Mouse (Mus musculus) limb, embryonic 15.5 days (tissue): Measurements from ENCODE around the gene Bglap2. TPM values are rescaled to one million over a fixed set of nuclear protein-coding genes. Genes with fewer than 3 reads are reported as not detected.

ENCODE experiments used
- ATAC-seq: fragments of 200-750 bp; cut with Nextera tagmentation; 2 replicates; pipeline ENCODE4 v1.8.0; 2017; ENCODE audit warnings: low read depth, moderate TSS enrichment; ENCODE audit not compliant: insufficient number of reproducible peaks, low FRiP score, low TSS enrichment
- H3K27ac ChIP-seq: fragments of 300-500 bp; sonication (generic); 2 replicates; pipeline ENCODE4 v1.5.1; 2015; ENCODE audit warnings: moderate library complexity, mild to moderate bottlenecking, inconsistent platforms
- H3K27me3 ChIP-seq: fragments of 300-500 bp; sonication (generic); 2 replicates; pipeline ENCODE4 v1.6.1; 2015; ENCODE audit warnings: inconsistent platforms
- H3K36me3 ChIP-seq: fragments of 300-500 bp; sonication (generic); 2 replicates; pipeline ENCODE4 v1.6.1; 2015; ENCODE audit warnings: inconsistent platforms
- H3K4me1 ChIP-seq: fragments of 300-500 bp; sonication (generic); 2 replicates; pipeline ENCODE4 v1.6.1; 2015; ENCODE audit warnings: inconsistent platforms
- H3K4me2 ChIP-seq: fragments of 300-500 bp; sonication (generic); 2 replicates; pipeline ENCODE4 v1.6.1; 2015; ENCODE audit warnings: mild to moderate bottlenecking, inconsistent platforms
- H3K4me3 ChIP-seq: fragments of 300-500 bp; sonication (generic); 2 replicates; pipeline ENCODE4 v1.5.1; 2015; ENCODE audit warnings: mild to moderate bottlenecking, inconsistent platforms
- H3K9ac ChIP-seq: fragments of 300-500 bp; sonication (generic); 2 replicates; pipeline ENCODE4 v1.6.1; 2015; ENCODE audit warnings: inconsistent platforms
- H3K9me3 ChIP-seq: fragments of 300-500 bp; sonication (generic); 2 replicates; pipeline ENCODE4 v1.6.1; 2016; ENCODE audit warnings: inconsistent platforms
- WGBS: fragments of 180-500 bp; shearing (Covaris S2); methylation state at CpG from one replicate; pipeline ENCODE4 v1.1.7; 2015; 5-methylcytosine and 5-hydroxymethylcytosine counted together
- polyA plus RNA-seq: library from polyadenylated mRNA; unstranded; fragments of >200 nt; fragmentation: Nextera tagmentation; extraction: Ambion mirVana; gene quantifications from 2 replicates; pipeline ENCODE4 v1.2.1, GENCODE M21; 2015

Gene Bglap2
- polyA plus RNA-seq, 1 experiment from 2014 or later = 1.5 TPM

DNA sequence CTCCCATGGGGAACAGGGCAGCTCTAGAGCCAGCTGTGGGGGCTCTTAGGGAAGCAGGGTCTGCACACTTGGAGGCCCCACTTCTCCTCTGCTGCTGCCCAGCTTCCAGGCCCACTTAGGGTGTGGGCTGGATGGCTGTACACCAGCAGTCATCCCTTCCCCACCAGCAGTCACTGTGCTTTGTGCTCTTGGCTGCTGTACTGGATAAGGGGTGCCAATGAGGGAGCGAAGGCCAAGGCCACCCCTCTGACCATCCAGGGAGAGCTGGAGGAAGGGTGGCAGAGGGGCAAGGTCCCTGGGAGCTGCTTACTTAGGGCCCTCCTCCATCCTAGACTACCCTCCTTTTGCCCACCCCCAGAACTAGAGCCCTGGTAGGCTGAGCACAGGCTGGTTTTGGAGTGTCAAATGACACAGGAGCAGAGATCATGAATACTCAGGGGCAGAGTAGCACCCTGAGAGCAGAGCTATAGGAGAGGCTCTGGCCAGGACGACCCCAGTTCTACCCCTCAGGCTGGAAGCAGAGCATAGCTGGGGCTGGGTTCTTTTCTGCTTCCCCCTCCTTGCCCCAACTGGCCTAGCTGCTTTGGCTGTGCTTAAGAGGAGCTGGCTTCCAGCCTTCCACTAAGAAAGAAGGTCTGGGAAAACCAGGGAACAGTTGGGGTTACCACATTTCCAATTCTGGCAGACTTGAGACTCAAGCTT is 16.7 kb downstream of the Bglap2 start:
- Histone ChIP-seq H3K27me3 (peaks cover 17% of the 10 kb centered on the region), H3K9me3 (no peaks in the 10 kb centered on the region), H3K4me1 (peaks cover 11% of the 10 kb centered on the region), H3K27ac (no peak overlapping the region), H3K9ac (no peak overlapping the region), H3K36me3 (peaks cover 55% of the 10 kb centered on the region), H3K4me3 (no peak overlapping the region), H3K4me2 (no peak overlapping the region)
- WGBS = 75% methylated on average over 2 of the region's 2 CpGs
- no peak for ATAC-seq

DNA sequence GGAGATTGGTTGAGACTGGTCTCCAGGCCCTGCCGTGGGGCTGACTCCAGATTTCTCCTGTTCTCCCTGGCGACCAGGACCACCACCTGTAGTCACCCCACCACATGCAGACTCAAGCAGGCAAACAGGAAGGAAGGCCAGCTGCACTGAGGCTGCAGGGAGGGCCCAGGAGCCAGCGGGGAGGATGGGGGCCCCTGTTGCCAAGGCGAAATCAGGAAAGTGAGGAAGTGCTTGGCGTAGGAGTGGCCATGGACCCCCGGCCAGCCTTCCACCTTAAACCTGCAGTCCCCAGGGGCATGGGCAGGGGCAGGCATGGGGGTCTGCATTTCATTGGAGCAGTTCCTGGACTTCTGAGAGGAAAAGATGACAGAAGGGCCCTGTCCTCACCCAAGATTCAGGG is 17.4 kb downstream of the Bglap2 start:
- 66% methylated on average over 6 of the region's 6 CpGs for WGBS
- Histone ChIP-seq H3K27ac (no peak overlapping the region), H3K36me3 (peaks cover 61% of the 10 kb centered on the region), H3K9me3 (no peaks in the 10 kb centered on the region), H3K27me3 (peaks cover 15% of the 10 kb centered on the region), H3K9ac (no peak overlapping the region), H3K4me3 (no peak overlapping the region), H3K4me2 (no peak overlapping the region), H3K4me1 (peaks cover 11% of the 10 kb centered on the region)
- no peak for ATAC-seq

GRCm38 (mm10) chr3:88359989-88360388 is 18.5 kb downstream of the Bglap2 start:
- Histone ChIP-seq H3K36me3 (peaks cover 72% of the 10 kb centered on the region), H3K27ac (no peak overlapping the region), H3K27me3 (peaks cover 4% of the 10 kb centered on the region; the same call in 1 of the 2 replicates), H3K9ac (no peak overlapping the region), H3K4me3 (no peak overlapping the region), H3K9me3 (no peaks in the 10 kb centered on the region), H3K4me2 (no peak overlapping the region), H3K4me1 (peaks cover 8% of the 10 kb centered on the region)
- ATAC-seq = no peak
- WGBS = 73% methylated on average over 3 of the region's 3 CpGs

GRCm38 (mm10) chr3:88359584-88359983 is 18.9 kb downstream of the Bglap2 start:
- WGBS = 80% methylated on average over 5 of the region's 5 CpGs
- no peak overlapping the region for H3K4me3 ChIP-seq
- no peaks in the 10 kb centered on the region for H3K9me3 ChIP-seq
- no peaks in the 10 kb centered on the region for H3K27me3 ChIP-seq
- H3K36me3 ChIP-seq = peaks cover 76% of the 10 kb centered on the region
- no peak overlapping the region for H3K4me2 ChIP-seq
- H3K9ac ChIP-seq = no peak overlapping the region
- no peak overlapping the region for H3K27ac ChIP-seq
- H3K4me1 ChIP-seq = peaks cover 3% of the 10 kb centered on the region
- ATAC-seq = no peak

DNA sequence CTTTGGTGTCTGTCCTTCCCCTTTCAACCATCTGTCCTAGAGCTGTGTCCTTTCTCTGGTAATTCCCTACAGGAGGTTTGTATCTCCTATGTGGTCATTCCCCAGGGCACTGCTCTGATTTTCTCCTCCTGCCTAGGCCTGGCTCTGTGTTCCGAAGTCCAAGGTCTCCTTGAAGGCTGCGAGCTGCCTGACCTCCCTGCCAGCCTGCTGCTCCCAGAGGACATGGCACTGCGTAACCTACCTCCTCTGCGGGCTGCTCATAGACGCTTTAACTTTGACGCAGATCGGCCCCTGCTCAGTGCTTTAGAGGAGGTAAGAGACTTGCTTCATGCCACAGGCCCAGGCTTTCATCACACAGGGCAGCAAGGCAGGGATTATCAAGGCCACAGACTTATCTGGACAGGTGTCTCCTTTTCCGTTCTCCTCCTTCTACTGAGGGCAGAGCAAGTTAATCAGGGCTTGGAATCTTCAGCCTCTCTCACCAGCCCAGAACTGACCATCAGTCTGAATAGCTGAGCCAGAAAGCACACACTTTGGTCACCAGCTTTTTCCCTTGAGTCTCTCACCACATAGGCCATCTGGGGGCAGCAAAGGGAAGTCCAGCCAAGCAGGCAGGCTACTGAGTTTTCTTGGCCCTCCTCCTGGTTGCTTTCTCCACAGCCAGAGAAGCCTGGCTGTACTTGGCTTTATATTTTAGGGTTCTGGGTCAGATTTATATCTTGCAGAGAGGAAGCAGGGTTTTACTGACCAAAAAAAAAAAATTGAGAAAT is 23.9 kb downstream of the Bglap2 start:
- Histone ChIP-seq H3K36me3 (peaks cover 98% of the 10 kb centered on the region), H3K4me2 (no peak overlapping the region), H3K27me3 (no peaks in the 10 kb centered on the region), H3K4me1 (no peaks in the 10 kb centered on the region), H3K9ac (no peak overlapping the region), H3K27ac (no peak overlapping the region), H3K9me3 (no peaks in the 10 kb centered on the region), H3K4me3 (no peak overlapping the region)
- WGBS = 94% methylated on average over 8 of the region's 8 CpGs
- no peak for ATAC-seq

- H3K4me3 ChIP-seq = no peak overlapping the region
- H3K9ac ChIP-seq = no peak overlapping the region
- no peaks in the 10 kb centered on the region for H3K4me1 ChIP-seq
- no peak overlapping the region for H3K4me2 ChIP-seq
- 92% methylated on average over 9 of the region's 9 CpGs for WGBS
- no peak overlapping the region for H3K27ac ChIP-seq
- H3K36me3 ChIP-seq = peaks cover 96% of the 10 kb centered on the region
- H3K9me3 ChIP-seq = no peaks in the 10 kb centered on the region
- H3K27me3 ChIP-seq = no peaks in the 10 kb centered on the region
- no peak for ATAC-seq
Measured at GRCm38 (mm10) chr3:88352907-88353306, 25.6 kb downstream of the Bglap2 start.

DNA sequence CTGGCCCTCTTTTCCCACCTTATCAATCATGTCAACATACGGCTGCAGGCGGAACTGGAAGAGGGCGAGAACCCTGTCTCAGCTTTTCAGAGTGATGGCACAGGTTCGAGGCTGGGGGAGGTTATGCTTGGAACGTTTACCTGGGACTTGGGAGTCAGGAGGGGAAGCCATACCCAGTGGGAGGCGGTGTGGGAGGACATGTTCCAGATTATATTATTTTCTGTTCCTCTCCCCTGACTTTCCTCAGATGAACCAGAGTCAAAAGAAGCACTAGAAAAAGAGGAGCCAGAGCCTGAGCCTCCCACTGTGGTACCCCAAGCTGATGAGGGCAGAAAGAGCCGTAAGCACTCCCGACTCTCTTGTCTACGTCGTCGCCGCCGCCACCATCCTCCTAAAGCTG is 27.8 kb downstream of the Bglap2 start:
- Histone ChIP-seq H3K4me2 (no peak overlapping the region), H3K27me3 (no peaks in the 10 kb centered on the region), H3K27ac (no peak overlapping the region), H3K4me3 (no peak overlapping the region), H3K4me1 (no peaks in the 10 kb centered on the region), H3K9me3 (no peaks in the 10 kb centered on the region), H3K9ac (no peak overlapping the region), H3K36me3 (peaks cover 98% of the 10 kb centered on the region)
- 89% methylated on average over 13 of the region's 13 CpGs for WGBS
- no peak for ATAC-seq

DNA sequence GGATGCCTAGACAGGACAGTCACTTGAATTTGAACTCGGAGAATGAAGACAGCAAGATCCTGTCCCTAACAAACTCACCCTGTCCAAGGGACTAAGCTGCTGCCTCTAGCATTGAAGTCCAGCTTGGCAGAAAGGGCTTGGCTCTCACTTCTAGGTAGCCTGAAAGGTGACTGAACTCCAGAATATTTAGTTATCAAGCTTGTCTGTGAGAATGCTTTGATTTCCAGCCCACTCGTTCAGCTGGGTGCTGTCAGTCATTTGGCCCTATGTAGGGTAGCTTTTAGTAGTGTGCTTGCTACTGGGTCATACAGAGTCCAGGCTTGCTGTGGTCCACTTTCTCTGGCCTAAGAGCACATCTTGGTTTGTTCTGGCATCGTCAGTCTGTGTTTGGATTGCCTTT is 39.5 kb downstream of the Bglap2 start:
- H3K9ac ChIP-seq = no peak overlapping the region
- H3K36me3 ChIP-seq = peaks cover 25% of the 10 kb centered on the region
- H3K27me3 ChIP-seq = no peaks in the 10 kb centered on the region
- no peak overlapping the region for H3K27ac ChIP-seq
- H3K4me1 ChIP-seq = peaks cover 28% of the 10 kb centered on the region
- no peaks in the 10 kb centered on the region for H3K9me3 ChIP-seq
- no peak overlapping the region for H3K4me2 ChIP-seq
- no peak for ATAC-seq
- no peak overlapping the region for H3K4me3 ChIP-seq
- 78% methylated on average over 3 of the region's 3 CpGs for WGBS

- no peak overlapping the region for H3K4me2 ChIP-seq
Measured at GRCm38 (mm10) chr3:88338316-88338715, 40.2 kb downstream of the Bglap2 start.

DNA sequence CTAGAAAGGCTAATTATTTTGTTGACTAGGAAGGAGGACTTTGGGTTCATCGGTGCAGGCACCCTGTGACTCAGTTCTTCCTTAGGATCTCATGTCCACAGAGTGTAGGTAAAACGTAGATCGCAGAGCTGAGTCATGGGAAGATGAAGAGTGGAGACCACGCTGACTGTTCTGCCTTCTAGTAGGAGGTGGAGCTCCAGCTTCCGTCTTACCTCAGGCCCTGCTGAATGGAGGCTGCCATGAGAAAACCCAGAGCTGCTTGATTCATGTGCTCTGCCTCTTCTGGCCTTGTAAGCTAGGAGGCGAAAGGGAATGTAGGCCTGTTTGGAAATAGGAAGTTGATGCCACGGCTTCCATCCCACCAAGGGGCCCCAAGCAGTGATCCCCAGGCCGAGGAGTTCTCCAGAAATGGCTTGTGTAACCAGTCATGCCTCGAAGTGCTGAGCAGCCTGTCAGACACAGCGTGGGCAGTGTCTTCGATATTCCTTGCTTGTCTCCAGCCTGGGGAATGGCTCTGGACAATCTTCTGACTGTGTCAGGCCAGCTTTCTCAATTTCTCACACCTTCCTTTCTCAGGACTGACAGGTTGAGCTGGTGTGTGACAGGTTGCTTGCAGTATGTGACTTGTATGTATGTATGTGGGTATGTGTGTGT is 41.0 kb downstream of the Bglap2 start:
- peaks cover 28% of the 10 kb centered on the region for H3K4me1 ChIP-seq
- no peaks in the 10 kb centered on the region for H3K9me3 ChIP-seq
- H3K36me3 ChIP-seq = peaks cover 10% of the 10 kb centered on the region
- H3K27me3 ChIP-seq = no peaks in the 10 kb centered on the region
- H3K27ac ChIP-seq = peak overlapping the region; percentile 38
- no peak for ATAC-seq
- peak overlapping the region; percentile 85 for H3K4me3 ChIP-seq
- no peak overlapping the region for H3K4me2 ChIP-seq
- no peak overlapping the region for H3K9ac ChIP-seq
- WGBS = 72% methylated on average over 11 of the region's 11 CpGs

More at GRCm38 (mm10) chr3:88338316-88338715, 40.2 kb downstream of the Bglap2 start:
- ATAC-seq = no peak
- Histone ChIP-seq H3K27me3 (no peaks in the 10 kb centered on the region), H3K4me3 (no peak overlapping the region), H3K27ac (no peak overlapping the region), H3K9ac (no peak overlapping the region), H3K36me3 (peaks cover 18% of the 10 kb centered on the region), H3K4me1 (peaks cover 28% of the 10 kb centered on the region), H3K9me3 (no peaks in the 10 kb centered on the region)
- WGBS = 90% methylated on average over 7 of the region's 7 CpGs

DNA sequence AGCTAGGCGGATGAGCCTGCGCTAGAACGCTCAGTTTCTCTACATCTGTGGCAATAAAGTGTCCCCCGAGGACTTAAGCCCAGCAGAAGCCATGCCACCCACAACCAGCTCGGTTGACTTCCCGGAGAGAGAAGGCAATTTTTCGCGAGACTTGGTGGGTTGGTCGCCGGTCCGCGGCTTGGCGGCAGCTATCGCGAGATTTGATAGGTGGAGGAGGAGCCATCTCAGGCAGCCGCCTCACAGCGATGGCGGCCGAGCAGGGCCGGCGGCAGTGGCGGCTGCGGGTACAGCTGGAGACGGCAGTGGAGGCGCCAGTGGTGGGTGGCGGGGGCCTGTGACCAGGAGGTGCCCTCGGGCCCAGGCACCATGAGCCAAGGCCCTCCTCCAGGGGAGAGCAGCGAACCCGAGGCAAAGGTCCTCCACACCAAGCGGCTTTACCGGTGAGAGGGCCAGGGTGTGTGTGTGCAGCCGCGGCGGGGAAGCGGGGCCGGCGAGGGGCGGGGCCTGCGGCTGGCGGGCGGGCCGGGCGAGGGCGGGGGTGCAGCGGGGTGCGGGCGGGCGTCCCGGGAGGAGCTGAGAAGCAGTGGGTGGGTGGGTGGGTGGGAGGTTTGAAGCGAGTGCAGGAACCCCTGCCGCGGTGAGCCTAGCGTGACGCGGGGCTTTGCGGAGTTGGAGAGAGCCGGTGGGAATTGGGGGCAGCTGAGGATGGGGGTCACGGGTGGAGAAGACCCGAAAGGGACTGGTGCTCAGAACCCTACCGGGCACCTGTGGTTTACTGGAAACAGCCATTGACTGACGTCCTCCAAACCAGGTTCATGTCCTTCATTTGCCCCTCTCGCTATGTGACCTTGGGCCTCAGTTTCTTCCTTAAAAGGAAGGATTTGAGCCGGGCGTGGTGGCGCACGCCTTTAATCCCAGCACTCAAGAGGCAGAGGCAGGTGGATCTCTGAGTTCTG is 42.2 kb downstream of the Bglap2 start, which contains the start of the genes Tmem79 and Smg5:
Tmem79 (minus strand) TSS at position 91 of the 956 bp plus-strand sequence.
Smg5 (plus strand) TSS at position 203 of the 956 bp plus-strand sequence.
- peak within 1 kb of the TSS; percentile 85 for H3K4me3 ChIP-seq
- H3K36me3 ChIP-seq = no peaks in the 10 kb centered on the region
- no peaks in the 10 kb centered on the region for H3K9me3 ChIP-seq
- H3K9ac ChIP-seq = peak within 1 kb of the TSS; percentile 90
- H3K4me2 ChIP-seq = peak within 1 kb of the TSS; percentile 66
- peak; percentile 92 for ATAC-seq
- no peaks in the 10 kb centered on the region for H3K27me3 ChIP-seq
- H3K27ac ChIP-seq = peak within 1 kb of the TSS; percentile 96
- WGBS = 1% methylated on average over 50 of the region's 66 CpGs
- H3K4me1 ChIP-seq = peaks cover 28% of the 10 kb centered on the region
